Mouse (Mus musculus) c-Kit-positive CD71-positive TER-119-positive erythroid progenitor cells, embryonic 14.5 days (primary cell): ENCODE results near the gene Gm36864.

Source experiments
- DNase-seq: peaks from one replicate; pipeline ENCODE4 v3.0.0-alpha.2; 2013; ENCODE audit warnings: low spot score

The Gm36864 gene

GRCm38 (mm10) chr7:44257278-44257677, 21.3 kb downstream of the Gm36864 start, which contains the start of gene Acp4:
Gene Acp4 (minus strand): TSS chr7:44257378.
- DNase-seq: no peak

GRCm38 (mm10) chr7:44260410-44260809, 24.4 kb downstream of the Gm36864 start:
- no peak for DNase-seq

GRCm38 (mm10) chr7:44261147-44261546, 25.2 kb downstream of the Gm36864 start, which contains the start of gene Gm15517:
Gene Gm15517 (plus strand): TSS chr7:44261447.
- no peak for DNase-seq

GRCm38 (mm10) chr7:44262791-44263643, 27.0 kb downstream of the Gm36864 start:
- peak; percentile 89 for DNase-seq

GRCm38 (mm10) chr7:44268117-44268516, 32.1 kb downstream of the Gm36864 start:
- no peak for DNase-seq

- DNase-seq: no peak
Measured at GRCm38 (mm10) chr7:44269397-44269796, 33.4 kb downstream of the Gm36864 start.

- no peak for DNase-seq
Measured at GRCm38 (mm10) chr7:44271309-44271708, 35.3 kb downstream of the Gm36864 start.

GRCm38 (mm10) chr7:44272546-44272945, 36.6 kb downstream of the Gm36864 start:
- DNase-seq: no peak

- DNase-seq: no peak
Measured at GRCm38 (mm10) chr7:44273446-44273845, 37.5 kb downstream of the Gm36864 start.

GRCm38 (mm10) chr7:44274096-44274495, 38.1 kb downstream of the Gm36864 start:
- no peak for DNase-seq

GRCm38 (mm10) chr7:44275546-44275945, 39.6 kb downstream of the Gm36864 start:
- no peak for DNase-seq

- no peak for DNase-seq
Measured at GRCm38 (mm10) chr7:44276461-44277249, 40.7 kb downstream of the Gm36864 start.

- peak; percentile 29 for DNase-seq
Measured at GRCm38 (mm10) chr7:44277250-44277622, 41.3 kb downstream of the Gm36864 start.

- DNase-seq: no peak
Measured at GRCm38 (mm10) chr7:44280959-44281358, 45.0 kb downstream of the Gm36864 start.

- no peak for DNase-seq
Measured at GRCm38 (mm10) chr7:44281586-44281985, 45.6 kb downstream of the Gm36864 start.

GRCm38 (mm10) chr7:44287760-44288159, 51.8 kb downstream of the Gm36864 start:
- no peak for DNase-seq

- DNase-seq: no peak
Measured at GRCm38 (mm10) chr7:44290986-44291385, 55.0 kb downstream of the Gm36864 start.

GRCm38 (mm10) chr7:44291418-44291817, 55.4 kb downstream of the Gm36864 start:
- no peak for DNase-seq
